Mouse (Mus musculus) layer of hippocampus, adult 2 months (tissue): ENCODE results near the gene Gabarapl1. TPM values are rescaled to one million over a fixed set of nuclear protein-coding genes. Genes with fewer than 3 reads are reported as not detected.
A peak's percentile ranks its signal among the peaks of the same experiment; 100 is the strongest.
"Not testable (repeated sequence)": the region's sequence is repeated elsewhere in the genome, so short reads cannot be mapped to it uniquely, and the experiment has no call there.

Experiments
- DNase-seq, 2 experiments: peaks; one replicate each; pipeline ENCODE4 v3.0.0; 2022; ENCODE audit warnings: low spot score in 2 of 2
- H3K27ac ChIP-seq: fragments of 200-600 bp; 2 replicates; pipeline ENCODE4 v1.8.1; 2022
- H3K4me3 ChIP-seq: fragments of 200-600 bp; 2 replicates; pipeline ENCODE4 v1.8.1; 2022; ENCODE audit warnings: mild to moderate bottlenecking
- CTCF ChIP-seq: fragments of 200-600 bp; conservative IDR thresholded peaks from 2 replicates; pipeline ENCODE4 v1.8.1; 2022; ENCODE audit warnings: antibody characterized with exemption, mild to moderate bottlenecking, moderate library complexity
- long read RNA-seq, 2 experiments: library from polyadenylated mRNA; stranded (forward); transcript quantifications; one replicate each; pipeline ENCODE4 v2.0.0; 2021; ENCODE audit warnings: borderline mapping rate in 2 of 2
- total RNA-seq, 2 experiments: library from RNA; stranded (reverse); gene quantifications; 2 replicates each; pipeline ENCODE4 v1.2.3; 2021

Gabarapl1 gene
- 100 to 1,000 TPM; 675 to 689 TPM for total RNA-seq
- long read RNA-seq, experiment 1, transcript Gabarapl1-201 (4 exons, 1,820 nt), result major isoform, 281 of 3,157 reads
- long read RNA-seq, experiment 1, partial matches to known transcripts, result 3 of 3,157 reads
- long read RNA-seq, experiment 1, other reads (novel, unspliced or antisense), result 2,871 of 3,157 reads
- long read RNA-seq, experiment 2, transcript Gabarapl1-201 (4 exons, 1,820 nt), result major isoform, 397 of 3,716 reads
- long read RNA-seq, experiment 2, partial matches to known transcripts, result 3,316 of 3,716 reads
- long read RNA-seq, experiment 2, other reads (novel, unspliced or antisense), result 1 of 3,716 reads

DNA sequence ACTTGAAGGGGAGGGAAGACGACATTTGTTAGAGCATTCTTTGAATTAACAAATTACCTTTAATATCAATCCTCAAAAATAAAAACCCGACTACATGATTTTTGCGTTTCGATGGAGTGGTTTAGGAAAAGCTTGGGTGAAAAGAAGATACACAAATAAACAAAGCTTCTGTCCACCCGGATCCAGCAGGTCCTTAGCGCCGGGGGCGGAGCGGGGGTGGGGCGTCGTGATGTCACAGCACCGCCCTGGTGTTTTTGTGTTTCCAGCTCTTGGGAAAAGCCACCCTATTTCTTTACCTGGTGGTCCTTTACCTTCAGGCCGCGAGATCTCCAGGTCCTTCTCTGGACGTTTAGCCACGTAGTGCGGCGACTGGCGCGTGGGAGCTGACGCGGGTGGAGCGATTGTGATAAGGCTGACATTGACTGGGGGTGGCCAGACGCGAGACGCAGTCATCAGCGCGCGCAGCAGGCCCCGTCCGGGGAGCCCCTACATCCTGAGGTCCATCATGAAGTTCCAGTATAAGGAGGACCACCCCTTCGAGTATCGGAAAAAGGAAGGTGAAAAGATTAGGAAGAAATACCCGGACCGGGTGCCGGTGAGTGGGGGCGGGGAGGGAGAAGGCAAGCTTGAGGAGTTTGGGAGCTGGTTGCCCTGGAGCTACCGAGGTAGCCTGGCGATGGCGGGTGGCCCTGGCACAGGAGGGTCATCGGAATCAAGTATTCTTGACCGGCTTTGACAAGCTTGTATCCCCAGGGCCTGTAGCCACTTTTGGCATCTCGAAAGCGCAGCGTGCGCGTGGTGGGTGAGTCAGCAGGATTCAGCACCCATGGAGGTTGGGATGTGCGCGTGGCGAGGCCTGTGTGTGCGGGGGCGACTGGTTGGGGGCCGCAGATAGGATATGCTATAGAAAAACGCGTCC, at the start of gene Gabarapl1:
TSS of gene Gabarapl1 (plus strand) at position 219 of the 919 bp plus-strand sequence.
- Histone ChIP-seq H3K27ac (peak within 1 kb of the TSS; percentile 99), H3K4me3 (peak within 1 kb of the TSS; percentile 87)
- DNase-seq, result peak; percentile 81 to 87
- no peak for TF ChIP-seq CTCF

DNA sequence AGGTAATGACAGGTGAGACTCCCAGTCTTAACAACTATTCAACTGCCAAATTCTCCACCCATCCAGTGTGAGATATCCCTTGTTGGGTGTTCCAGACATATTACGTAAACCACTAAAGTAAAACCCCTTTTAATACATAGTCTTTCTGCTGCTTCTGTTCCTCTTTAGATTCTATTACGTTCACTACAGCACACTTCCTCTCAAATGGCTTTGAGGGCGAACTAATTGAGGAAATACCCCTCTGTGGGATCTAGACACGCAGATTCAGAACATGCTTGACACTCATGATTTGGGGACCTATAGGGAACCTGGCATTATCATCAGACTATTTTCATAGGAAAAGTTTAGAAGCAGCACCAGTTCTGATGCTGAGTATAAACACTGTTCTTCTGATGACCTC, 38.0 kb upstream of the Gabarapl1 start:
- DNase-seq, result no peak
- Histone ChIP-seq H3K4me3 (no peak overlapping the region), H3K27ac (peak overlapping the region; percentile 47; the same call in 1 of the 2 replicates)
- no peak for TF ChIP-seq CTCF

DNA sequence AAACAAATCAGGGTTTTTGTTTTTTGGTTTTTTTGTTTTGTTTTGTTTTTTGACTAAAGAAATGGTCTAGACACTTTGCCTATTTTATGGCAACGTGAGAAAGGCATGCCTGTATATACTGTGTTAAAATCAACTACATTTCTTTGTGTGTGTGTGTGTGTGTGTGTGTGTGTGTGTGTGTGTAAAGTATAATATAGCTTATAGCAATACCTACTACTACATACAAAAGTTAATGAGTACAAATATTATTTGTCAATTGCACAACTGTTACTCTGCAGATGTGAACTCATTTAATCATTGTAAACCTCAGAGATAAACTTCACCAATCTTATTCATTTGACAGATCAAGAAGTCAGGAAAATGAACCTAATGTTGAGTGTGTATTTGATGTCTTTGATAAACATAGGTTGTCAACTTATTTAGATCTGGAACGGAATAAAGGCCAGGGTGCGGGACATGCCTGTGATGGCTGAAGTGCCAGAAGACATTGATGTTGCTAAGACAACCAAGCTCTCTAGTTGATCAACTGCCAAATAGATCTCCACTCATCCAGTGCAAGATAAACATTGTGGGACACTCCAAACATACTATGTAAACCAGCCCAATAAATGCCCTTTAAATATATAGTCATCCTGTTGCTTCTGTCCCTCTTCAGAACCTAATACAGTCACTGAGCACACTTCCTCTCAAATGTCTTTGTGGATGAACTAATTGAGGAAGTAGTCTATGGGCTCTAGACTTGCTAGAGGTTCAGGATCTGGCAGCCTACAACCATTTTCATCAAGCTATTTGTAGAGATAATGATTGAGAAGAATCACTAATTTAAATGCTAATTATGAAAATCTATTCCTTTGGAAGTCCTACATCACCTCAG, 35.4 kb upstream of the Gabarapl1 start:
- no peak overlapping the region for H3K4me3 ChIP-seq
- no peak for TF ChIP-seq CTCF
- H3K27ac ChIP-seq, result no peak overlapping the region
- DNase-seq, result no peak

DNA sequence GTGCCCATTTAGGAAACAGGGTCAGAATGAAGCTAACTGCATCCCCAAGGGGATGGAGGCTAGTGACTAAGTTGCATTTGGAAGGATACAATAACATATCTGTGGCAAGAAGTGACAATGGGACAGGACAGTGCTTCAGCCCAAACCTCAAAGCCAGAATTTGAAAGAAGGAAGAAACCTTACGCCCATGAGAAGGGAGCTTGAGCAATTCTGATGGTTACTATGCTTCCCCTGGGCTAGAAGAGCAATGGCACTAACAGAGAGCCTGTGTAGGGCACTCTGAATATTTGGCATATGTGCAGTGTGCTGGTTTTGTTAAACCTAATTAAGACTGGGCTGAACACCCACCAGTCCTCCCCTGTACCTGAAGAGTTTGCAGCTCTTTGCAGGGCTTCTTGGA, 33.4 kb upstream of the Gabarapl1 start:
- not testable (repeated sequence) for H3K27ac ChIP-seq, DNase-seq, H3K4me3 ChIP-seq

DNA sequence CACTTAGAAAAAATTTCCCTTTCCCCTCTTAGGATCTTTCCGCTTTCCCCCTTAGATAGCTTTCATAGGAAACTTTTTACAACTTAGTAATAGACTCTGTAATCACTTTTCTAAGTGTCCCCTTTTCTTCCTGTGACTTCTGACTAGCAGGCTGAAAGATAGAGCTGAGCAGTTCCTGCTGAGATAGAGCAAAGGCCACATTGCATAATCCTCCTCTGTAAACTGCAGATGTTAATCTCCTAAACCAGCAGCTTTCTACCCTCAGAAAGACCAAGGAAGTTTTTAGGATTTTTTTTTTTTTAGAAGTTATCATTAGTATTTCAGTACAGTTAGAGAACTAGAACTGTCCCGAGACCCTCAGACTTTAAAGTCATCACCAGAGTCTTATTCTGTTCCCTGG, 29.5 kb upstream of the Gabarapl1 start:
- no peak overlapping the region for H3K27ac ChIP-seq
- TF ChIP-seq CTCF, result no peak
- no peak for DNase-seq
- H3K4me3 ChIP-seq, result no peak overlapping the region

DNA sequence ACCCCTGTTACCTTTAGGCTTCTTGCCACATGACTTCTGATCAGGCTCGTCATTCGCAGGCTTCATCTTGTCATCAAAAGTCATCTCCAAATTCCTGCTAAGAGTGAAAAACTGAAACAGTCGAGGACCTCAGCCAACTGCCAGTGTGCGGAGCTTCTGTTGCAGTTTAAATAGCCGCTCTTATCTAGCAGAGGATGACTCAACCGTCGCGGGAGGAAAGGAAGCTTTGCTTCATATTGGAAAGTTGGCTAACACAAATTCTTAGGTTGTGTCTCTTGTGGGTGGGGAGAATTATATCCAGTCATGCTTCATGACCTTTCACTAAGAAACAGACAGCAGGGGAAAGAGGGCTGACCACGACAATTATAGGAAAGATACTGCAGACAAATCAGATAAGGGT, 25.9 kb upstream of the Gabarapl1 start, which contains the start of gene Olr1:
TSS of gene Olr1 (minus strand) at position 142 of the 400 bp plus-strand sequence.
- Histone ChIP-seq H3K4me3 (no peak within 1 kb of the TSS), H3K27ac (no peak within 1 kb of the TSS)
- no peak for TF ChIP-seq CTCF
- DNase-seq, result no peak

DNA sequence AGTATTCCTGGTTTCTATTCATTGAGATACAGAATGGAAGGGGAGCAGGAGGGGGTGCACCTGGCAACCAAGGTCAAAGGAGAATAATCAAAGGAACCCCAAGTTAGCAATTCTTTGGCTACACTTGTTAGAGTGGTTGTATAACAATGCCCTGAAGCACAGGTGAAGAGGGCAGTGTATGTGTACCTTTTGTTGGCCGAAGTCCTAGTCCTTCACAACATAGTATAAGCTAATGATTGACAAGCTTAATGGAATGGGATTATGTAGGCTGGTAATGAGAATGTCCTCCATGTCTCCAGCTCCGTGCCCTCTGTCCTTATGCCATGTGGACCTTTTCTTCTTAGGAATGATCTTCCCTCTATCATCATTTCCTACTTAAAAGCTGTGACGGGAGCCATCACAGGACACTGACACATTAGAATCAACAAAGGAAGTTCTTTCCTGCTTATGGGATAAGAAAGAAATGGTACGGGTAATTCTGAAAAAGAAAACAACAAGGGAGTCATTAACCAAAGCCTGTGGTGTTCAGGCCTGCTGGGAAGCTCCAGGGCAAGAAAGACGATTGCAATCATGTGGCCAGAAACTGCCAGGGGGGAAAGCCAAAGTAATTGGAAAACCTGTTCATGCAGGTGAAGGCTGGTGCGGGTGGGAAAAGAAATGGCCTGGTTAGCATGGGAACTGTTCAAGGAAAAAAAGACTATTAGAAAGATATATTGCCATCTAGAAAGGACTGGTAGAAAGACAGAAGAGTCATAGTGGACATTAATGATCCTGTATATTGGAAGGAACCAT, 22.6 kb upstream of the Gabarapl1 start:
- H3K27ac ChIP-seq, result no peak overlapping the region
- no peak for TF ChIP-seq CTCF
- H3K4me3 ChIP-seq, result no peak overlapping the region
- no peak for DNase-seq

DNA sequence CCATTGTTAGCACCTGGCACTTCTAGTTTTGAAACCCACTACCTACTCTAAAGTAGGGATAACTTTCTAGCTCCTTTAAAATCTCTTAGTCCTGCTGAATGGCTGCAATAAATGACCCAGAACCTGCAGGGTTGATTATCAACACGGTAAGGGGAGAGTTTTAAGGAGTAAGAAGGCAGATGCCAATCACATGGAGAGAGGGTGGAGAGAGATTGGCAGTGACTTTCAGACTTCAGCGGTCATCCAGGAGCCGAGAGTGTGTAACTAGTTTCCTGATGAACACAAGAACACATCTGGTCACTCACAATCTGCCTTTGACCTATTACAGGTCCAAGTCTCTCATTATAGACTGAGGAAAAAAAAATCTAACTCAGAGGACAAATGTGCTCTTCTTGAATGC, 20.6 kb upstream of the Gabarapl1 start, which contains the start of gene Tmem52b:
TSS of gene Tmem52b (plus strand) at position 189 of the 400 bp plus-strand sequence.
- no peak within 1 kb of the TSS for H3K4me3 ChIP-seq
- H3K27ac ChIP-seq, result no peak within 1 kb of the TSS
- DNase-seq, result no peak
- TF ChIP-seq CTCF, result no peak

DNA sequence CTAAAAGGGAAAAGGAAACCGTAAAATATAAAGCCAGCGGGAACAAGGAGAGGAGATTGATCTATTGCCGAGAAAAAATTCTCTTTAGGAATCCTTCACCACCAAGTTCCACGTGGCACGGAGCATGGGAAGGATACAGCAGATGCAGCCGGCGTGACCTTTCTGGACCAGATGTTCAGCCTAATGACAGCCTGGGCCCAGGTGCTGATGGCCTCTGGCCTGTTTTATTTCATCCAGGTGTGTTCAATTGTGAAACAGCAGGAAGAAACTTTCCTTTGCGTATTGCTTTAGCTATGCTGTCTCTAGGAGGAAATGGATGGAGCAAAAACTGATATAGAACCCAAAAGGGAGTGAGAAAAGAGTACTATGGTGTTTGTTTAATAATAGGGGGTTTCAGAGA, 20.1 kb upstream of the Gabarapl1 start:
- no peak for DNase-seq
- H3K27ac ChIP-seq, result no peak overlapping the region
- no peak overlapping the region for H3K4me3 ChIP-seq
- no peak for TF ChIP-seq CTCF

DNA sequence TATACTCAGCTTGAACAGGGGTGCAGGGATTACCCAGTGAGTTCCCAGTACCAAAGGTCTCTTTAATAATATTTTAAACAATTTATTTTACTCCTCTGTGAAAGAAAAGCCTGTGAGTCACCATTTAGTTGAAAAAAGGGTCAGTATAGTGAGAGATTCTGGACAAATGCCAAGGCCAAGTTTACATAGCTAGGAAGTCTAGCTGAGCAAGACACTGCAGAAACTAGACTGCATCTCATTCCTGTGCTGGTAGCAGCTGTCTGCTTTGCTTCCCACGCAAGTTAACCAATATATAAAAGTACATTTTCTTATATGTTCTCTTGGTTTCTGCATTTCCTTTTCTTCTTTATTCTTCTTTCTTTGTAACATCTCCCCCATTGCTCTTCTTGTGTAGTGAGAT, 19.6 kb upstream of the Gabarapl1 start:
- Histone ChIP-seq H3K4me3 (no peak overlapping the region), H3K27ac (no peak overlapping the region)
- TF ChIP-seq CTCF, result no peak
- no peak for DNase-seq

DNA sequence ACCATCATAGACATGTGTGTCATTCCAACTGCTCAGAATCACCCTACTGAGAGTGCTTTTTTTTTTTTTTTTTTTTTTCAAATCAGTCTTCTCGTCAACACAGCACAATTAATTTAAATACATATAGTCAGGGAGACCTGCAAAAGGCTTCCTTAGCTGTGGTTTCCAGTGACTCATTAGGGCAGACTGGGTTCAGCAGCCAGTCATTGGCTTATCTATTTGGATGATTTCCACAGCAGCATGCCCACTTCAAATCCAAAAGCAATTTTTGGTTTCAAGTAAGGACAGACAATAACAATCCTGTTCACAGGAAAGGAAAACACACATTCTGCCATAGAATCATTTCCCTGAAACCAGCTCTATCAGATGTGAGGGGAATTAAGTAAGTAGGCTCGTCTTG, 18.6 kb upstream of the Gabarapl1 start:
- no peak overlapping the region for H3K27ac ChIP-seq
- DNase-seq, result no peak
- no peak for TF ChIP-seq CTCF
- H3K4me3 ChIP-seq, result no peak overlapping the region

DNA sequence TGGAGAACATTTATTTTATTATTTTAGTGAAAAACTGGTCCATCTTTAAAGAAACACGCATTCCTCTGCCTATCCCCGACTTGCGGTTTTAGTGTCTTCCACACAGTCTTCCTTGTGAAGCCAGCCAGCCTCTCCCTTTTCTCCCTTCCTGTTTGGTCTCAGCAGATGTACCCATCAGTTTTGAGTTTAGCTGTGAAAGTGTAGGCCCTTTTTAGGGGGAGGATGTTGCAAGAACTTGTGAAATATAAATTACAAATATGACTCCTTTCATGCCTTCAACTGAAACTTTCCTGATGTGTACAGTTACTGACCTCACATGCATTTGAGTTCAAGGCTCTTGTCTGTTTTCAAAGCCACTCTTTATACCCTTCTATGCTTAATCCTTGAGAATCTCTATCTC, 17.9 kb upstream of the Gabarapl1 start:
- DNase-seq, result no peak
- TF ChIP-seq CTCF, result no peak
- H3K27ac ChIP-seq, result no peak overlapping the region
- H3K4me3 ChIP-seq, result no peak overlapping the region
